Mouse (Mus musculus): ENCODE measurements around the gene Adam11.

- TF ChIP-seq POLR2A (IDR thresholded peaks at IDR 0.05; ENCODE audit: low read depth, low read length) (no peak), CTCF (IDR thresholded peaks at IDR 0.05; ENCODE audit: extremely low read depth, insufficient read length, insufficient replicate concordance, low read depth, low read length) (no peak)
These were observed 42.2 kb downstream of the Adam11 start for GRCm38 (mm10) chr11:102803453-102803852.
